Mouse (Mus musculus) urinary bladder, adult 18-20 months (tissue): ENCODE measurements around the gene Dnah11.

Source experiments
- DNase-seq, 2 experiments: peaks; one replicate each; pipeline ENCODE4 v3.0.0; 2022; ENCODE audit warnings: low spot score in 2 of 2, mixed read lengths in 2 of 2

Dnah11 gene

DNA sequence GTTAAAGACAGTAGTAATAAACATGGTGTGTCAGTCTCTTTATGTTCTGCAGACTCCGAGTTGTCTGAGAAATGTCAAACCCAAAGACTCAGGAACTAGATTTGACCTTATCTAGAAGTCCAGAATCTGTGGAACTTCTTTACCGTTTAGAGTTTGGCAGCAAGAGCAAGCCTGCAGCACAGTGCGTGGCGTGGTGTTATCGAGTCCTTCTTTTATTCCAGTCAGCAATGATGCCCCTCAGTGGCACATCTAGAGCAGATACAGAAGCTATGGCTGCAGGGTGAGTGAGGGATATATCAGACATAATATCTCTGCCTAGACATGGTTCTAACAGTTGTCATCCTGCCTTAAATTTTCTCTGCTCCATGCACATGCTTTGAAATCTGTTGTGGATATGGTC, 336.2 kb downstream of the Dnah11 start:
- no peak for DNase-seq

DNA sequence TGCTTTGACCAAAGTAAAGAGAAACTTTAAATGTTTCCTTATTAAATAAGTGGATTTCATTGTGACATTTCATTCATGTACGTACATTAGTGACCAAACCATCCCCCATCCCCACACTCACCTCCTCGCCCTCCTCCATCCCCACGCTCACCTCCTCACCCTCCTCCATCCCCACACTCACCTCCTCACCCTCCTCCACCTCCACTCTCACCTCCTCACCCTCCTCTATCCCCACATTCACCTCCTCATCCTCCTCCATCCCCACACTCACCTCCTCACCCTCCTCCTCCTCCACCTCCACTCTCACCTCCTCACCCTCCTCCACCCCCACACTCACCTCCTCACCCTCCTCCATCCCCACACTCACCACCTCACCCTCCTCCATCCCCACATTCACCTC, 337.6 kb downstream of the Dnah11 start:
- no peak for DNase-seq

DNA sequence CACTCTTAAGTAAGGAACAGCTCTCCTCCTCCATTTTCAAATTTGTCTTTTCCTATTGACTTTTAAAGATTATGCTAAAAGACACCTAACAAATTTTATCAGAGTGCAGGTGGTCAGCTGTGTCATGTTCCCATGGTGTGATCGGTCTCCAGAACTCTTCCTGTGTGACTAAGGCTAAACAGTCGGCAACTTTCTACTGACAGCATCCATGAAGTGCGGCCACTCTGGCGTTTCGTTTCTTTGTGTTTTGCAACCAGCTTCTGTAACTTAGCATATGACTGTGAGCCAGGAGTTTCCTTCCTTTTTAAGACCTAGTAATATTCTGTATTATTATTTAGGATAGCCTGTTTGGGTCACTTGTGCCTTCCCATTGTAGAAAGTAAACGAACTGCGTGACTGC, 338.0 kb downstream of the Dnah11 start:
- no peak for DNase-seq

DNA sequence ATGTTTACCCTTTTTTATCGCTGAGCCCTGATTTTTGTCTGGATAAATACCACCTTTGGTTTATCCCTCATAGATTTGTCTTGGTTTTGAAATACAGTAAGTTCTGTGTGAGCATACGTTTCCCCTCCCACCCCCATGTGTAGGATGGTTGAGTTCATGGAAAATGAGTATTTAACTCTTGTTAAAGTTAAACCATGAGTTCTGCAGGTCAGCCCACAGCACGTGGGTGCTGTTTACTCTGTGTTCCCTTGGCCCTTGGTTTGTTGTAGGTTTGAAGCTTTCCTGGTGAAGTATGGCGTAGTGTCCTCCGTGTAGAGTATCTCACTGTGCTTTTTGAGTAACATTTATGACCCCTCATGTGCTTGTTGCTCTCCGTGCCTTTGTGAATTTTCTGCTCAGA, 341.0 kb downstream of the Dnah11 start:
- DNase-seq = no peak

DNA sequence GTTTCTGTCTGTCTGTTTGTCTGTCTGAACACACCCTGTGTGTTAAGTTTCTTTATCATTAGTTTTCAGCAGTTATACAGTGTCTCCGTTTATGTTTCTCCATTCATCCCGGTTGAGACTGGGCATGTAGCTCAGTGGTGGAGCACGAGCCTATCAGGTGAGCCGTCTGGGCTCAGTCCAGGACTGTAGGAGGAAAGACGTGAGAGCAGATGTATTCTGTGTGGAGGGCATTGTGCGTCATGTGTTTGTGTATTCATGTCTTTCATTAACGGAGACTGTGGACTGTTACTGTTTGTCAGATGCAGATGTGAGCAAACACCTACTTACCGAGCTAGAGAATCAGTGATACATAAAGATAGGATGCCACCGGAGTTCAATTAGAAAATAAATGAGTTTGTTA, 341.8 kb downstream of the Dnah11 start:
- no peak for DNase-seq

DNA sequence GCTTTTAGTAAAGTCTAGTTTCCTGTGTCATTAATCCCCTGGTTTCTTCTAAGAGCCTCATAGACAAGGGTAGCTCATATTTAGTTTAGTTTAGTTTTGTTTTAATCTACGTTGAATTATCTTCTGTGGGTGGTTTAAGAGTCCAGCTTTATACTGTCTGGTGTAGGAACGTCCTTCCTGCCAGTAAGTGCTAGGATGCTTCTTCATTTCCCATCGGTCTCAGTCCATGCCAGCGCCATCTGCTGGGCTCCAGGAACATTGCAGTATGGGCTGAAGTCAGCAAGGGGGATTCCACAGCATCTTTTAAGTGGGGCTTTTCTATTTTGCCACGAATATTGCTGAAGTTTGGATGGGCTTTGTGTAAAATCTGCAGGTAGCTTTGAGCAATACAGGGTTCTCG, 345.5 kb downstream of the Dnah11 start:
- peak in 1 of 2 experiments; percentile 41 for DNase-seq

DNA sequence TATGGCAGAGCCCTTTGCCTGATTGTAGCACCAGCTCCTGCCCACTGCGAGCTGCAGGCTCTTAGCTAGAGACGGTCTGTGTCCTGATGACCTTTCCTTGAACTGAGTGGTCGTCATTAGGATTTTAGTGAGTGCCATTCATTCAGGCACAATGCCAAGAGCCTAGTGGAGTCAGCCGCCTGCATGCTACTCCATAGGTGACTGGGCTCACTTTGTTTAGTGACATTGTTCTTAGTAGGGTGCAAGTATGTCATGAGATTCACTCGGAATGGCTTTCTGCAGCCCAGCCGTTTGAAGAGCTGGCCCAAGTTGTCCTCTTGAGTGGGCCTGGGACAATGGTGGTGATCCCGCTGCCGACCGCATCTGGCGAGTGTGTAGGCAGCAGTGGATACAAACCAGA, 348.4 kb downstream of the Dnah11 start:
- no peak for DNase-seq

DNA sequence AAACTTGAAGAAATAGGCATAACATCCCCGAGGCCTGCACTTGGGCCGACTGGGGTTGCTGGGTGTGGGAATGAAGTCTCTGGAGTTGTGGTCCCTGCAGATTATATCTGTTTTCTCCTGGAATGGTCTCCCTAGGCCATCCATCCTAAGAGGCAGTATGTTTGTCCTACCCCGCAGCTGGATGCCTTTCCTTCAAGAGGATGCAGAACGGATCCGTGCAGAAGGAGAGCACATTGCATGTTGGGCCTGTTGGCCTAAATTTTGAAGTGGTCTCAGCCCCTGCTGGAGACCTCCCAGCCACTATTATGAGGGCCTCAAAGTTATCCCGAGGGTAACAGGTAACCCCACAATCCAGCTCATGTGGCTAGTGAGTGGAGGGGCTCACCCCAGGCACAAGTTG, 350.2 kb downstream of the Dnah11 start:
- DNase-seq = no peak

DNA sequence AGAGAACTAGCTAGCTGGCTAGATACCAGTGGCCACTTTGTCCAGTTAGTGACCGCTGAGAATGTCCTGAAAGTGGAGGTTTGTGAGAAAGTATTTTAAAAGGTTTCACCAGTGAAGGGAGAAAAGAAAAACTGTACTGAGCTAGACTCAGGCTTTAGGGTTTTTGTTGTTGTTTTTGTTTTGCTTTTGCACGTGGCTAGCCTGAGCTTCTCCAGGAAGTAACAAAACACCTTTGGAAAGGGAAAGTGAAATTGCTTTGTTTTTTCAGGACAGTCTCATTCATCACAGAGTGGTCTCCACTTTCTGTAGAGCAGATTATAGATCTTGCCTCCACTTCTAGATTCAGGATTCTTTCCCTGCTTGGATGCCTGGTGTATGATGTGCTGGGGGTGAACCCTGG, 353.9 kb downstream of the Dnah11 start:
- no peak for DNase-seq

DNA sequence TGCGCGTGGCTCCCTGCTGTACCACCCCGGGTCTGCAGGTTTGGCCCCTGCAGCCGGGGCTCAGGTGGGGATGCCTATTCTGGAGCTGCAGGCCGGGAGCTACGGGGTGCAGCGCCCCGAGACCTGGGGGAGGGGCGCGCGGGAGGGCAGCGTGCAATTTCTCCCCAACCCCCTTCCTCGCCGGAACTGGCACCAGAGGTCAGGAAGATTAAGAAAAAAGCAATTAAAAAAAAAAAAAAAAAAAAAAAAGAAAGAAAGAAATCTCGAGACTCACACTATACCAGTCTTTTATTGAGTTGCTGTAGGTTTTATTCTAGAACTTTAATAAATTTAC, 354.8 kb downstream of the Dnah11 start:
- DNase-seq = no peak

DNA sequence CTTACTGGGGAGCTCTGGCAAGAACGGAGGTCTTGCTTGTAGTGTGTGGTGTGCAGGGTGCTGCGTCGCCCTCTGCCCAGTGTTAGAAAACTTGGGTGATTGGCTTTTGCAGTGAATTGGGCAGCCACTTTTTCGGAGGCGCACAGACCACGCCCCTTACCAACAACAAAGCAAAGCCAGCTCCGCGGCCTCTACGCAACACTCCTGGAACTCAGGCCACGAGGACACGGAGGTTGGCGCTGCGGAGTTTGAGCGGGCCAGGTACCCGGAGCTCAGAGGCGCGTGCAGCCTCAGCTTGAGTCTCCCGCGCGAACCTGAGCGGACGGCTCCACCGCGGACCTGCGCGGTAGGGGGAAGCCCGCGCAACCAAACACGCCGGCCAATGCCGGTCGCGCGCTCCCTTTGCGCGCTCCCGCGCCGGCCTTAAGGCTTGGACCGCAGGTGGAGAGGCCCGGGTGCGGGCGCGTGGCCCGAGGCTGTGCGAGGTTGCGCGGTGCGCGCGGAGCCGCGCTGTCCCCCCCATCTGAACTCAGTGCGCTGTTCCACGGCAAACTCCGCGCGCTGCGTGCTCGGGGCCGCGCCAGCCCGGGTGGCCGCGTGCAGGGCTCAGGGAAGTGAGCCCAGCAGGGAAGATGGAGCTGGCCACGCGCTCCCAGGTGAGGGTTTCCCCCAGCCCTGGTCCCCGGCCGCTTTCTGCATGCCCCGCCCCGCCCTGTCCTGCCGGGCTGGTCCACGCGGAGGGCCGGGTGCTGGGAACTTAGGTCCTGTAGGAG, 355.4 kb downstream of the Dnah11 start:
- peak; percentile 25 to 70 for DNase-seq

DNA sequence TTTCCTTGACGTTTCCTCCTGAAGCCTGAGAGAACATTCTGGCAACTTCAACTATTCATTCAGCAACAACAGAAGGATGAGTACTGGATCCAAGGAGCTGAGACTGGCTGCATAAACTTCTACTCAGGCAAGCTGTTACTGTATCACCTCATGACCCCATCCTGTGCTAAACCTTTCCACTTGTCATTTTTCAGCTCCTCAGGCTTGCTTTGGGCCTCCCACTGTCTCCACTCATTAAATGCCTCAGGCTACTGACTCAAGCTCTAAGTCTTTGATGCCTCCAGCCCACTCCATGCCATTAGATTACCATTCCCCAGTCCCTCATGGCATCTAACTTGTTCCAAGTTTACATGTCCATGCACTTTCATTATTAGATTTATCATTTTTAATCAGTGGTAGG, 356.2 kb downstream of the Dnah11 start:
- DNase-seq = no peak

DNA sequence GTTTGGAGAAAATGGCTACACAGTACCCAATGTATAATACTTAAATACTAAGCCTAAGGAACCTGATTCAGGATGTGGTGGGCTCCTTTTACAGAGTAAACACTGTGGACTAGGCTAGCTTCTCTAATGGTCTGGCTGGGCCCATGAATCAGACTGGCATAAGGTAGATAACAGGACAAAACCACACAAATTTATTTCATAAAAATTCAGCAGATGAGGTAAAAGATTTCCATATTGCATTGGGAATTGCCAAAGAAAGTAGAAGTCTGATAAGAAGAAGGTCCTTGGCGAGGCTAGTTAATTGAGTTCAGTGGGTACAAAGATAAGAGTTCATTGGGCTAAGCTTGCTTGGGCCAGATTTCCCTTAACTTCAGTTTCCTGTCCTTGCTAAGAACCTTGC, 358.1 kb downstream of the Dnah11 start:
- no peak for DNase-seq

DNA sequence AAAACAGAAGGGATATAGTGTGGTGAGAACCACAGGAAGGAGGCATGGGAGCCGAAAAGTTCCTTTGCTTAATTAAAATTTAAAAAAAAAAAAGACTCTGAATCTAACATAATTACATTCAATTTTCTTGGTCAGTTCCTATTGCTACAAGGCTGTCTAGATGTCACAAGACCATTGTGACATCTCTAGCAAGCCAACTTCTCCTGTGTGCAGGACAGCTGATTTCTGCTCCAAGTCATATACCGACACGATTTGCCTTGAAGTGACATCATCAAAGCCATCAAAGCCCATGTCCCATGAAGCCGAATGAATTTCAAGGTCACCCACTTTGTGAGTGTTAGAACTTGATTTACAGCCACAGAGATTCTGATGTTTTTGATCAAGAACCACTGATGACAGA, 361.5 kb downstream of the Dnah11 start:
- DNase-seq = no peak

DNA sequence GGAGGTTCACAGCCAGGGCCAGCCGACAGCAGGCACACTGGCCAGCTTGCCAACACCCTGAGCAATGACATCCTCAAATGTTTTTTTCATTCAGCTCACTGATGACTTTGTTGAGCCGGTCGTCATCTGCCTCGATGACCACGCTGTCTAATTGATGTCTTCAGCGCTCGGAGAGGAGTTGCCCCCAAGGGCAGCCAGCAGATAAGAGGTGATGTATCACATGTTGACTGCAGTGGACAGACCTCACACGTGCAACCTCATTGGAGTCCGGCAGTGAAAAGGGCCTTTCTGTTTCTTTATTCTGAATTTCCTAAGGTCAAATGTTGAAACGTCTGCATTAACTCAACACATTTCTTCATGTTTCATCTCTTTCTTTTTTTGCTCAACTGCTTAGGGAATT, 363.5 kb downstream of the Dnah11 start:
- DNase-seq = no peak

DNA sequence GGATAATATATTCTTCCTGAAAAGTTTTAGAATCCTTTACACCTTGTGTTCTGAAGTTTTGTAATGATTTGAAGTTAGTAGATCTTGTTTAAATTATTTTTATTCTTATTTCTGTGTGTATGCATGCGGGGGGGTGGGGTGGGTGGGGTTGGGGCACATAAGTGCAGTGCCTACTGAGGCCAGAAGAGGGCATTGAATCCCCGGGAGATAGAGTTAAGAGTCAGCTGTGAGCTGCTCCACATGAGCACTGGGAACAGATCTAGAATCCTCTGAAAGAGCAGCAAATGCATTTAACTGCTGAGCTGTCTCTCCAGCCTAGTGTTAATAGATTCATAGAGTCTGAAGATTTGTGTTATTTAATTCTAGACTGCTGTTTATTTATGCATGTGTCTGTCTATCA, 364.2 kb downstream of the Dnah11 start:
- DNase-seq = no peak

DNA sequence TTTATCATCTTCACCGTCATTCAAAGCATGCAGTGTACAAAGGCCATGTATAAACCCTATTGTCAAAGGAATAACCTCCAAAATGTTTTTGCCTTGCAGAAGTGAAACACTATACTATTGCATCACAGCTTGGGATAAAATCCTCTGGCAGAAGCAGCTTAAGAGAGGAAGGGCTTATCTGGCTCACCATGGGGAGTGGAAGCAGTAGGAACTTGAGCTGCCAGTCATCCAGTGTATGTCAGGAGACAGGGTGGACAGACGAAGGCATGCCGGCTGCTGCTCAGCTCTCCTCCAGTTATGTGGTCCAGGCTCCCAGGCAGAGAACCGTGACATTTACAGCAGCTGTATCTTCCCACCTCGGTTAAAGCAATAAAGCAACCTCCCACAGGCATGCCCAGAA, 366.7 kb downstream of the Dnah11 start:
- no peak for DNase-seq

DNA sequence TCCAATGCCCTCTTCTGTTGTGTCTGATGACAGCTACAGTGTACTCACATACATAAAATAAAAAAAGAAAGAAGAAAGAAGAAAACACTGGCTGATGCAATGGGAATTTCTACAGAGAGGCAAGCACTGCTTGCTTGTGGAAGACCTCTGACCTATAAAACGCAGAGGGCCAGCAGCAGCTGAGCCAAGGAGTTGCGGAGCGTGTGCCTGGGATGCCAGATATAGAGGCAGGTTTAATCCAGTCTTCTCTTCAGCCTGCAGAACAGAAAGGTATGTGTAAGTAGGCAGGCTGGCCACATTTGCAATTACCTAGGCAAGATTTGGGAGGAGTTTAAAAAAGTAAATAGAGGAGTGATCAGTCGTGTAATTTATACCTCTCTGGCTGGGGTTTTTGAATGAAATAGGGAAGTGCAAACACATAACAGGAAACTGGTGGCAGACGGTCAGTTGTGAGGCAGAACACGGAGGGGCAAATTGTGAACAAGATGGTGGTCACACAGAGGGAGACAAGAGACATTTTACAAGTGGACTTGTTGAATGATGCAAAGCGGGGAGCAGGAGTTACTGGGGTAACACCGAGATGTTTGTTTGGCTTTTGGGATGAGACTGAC, 367.4 kb downstream of the Dnah11 start:
- no peak for DNase-seq

DNA sequence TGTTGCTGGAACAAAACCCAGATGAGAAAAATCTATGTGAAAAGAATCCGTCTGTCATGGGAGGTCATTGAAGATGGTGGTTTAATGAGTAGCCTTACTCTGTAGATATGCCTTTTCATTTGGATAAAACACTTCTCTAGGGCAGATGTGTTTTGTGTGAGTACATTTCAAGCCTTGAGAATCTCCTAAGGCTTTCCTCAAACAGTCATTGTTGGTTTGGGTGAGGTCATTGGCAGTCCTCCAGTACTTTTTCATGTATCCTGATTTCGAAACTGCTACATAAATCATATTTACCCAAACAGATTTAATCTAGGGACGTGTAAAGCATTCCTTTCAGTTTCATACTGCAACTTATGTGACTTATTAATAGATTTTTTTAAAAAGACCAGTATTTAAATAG, 370.5 kb downstream of the Dnah11 start:
- DNase-seq = peak in 1 of 2 experiments; percentile 40
